Mouse (Mus musculus): ENCODE measurements around the gene Slit2.

DNA sequence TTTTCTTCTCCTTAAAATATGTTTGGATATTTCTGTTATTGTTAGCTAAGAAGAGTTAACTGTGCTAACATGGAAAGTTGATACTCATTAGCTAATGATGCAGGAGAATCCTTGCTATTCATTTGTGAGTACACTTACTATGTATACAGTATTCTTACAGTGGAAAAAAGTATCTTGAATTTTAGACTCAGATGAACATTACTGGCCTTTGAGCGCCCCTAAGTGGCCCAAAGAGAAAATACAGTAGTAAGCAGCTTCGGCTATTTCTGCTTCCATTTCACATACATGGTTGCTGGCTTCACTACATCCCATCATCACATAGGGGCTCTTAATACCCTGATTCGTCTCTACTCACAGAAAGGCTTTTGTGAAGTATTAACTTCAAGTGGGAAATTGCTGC is 153.6 kb downstream of the Slit2 start:
- TF ChIP-seq POLR2A (IDR thresholded peaks at IDR 0.05; ENCODE audit: low read depth, low read length) (no peak), CTCF (IDR thresholded peaks at IDR 0.05; ENCODE audit: extremely low read depth, insufficient read depth, insufficient read length, insufficient replicate concordance) (no peak)

Data from spleen, adult 2 months (tissue).